Mouse (Mus musculus): ENCODE results near the gene Syn3. TPM values are rescaled to one million over a fixed set of nuclear protein-coding genes. Genes with fewer than 3 reads are reported as not detected.
"Not testable (repeated sequence)": the region's sequence is repeated elsewhere in the genome, so short reads cannot be mapped to it uniquely, and the experiment has no call there.

Gene Syn3
- polyA plus RNA-seq, 1 experiment from 2014 or later, result 14.7 TPM

DNA sequence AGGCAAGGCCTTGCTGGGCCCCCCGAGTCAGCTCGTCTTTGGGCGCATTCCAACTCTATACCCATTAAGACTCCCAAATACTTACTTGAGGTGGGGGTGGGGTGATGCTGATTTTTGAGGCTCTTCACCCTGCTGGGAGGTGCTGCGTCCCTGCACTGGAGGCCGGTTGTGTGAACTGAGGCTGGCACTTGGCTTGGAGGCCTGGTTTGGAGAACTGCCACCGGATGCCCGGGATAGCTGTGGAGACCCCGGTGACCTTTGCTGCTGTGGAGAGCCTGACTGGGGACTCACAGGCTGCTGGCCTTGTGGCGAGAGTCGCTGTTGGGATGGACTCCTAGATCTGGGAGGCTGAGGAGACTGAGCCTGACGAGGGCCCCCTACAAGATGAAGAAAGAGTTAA is 441.4 kb downstream of the Syn3 start:
- 84% methylated on average over 11 of the region's 11 CpGs for WGBS
- H3K36me3 ChIP-seq, result peaks cover 55% of the 10 kb centered on the region
- H3K9me3 ChIP-seq, result no peaks in the 10 kb centered on the region
- no peaks in the 10 kb centered on the region for H3K27me3 ChIP-seq
- H3K4me1 ChIP-seq (replicated peaks), result no peaks in the 10 kb centered on the region
- H3K4me2 ChIP-seq, result no peak overlapping the region
- no peak for ATAC-seq (ENCODE audit: low read depth)
- no peak overlapping the region for H3K4me3 ChIP-seq
- H3K9ac ChIP-seq, result no peak overlapping the region
- no peak overlapping the region for H3K27ac ChIP-seq (replicated peaks)

DNA sequence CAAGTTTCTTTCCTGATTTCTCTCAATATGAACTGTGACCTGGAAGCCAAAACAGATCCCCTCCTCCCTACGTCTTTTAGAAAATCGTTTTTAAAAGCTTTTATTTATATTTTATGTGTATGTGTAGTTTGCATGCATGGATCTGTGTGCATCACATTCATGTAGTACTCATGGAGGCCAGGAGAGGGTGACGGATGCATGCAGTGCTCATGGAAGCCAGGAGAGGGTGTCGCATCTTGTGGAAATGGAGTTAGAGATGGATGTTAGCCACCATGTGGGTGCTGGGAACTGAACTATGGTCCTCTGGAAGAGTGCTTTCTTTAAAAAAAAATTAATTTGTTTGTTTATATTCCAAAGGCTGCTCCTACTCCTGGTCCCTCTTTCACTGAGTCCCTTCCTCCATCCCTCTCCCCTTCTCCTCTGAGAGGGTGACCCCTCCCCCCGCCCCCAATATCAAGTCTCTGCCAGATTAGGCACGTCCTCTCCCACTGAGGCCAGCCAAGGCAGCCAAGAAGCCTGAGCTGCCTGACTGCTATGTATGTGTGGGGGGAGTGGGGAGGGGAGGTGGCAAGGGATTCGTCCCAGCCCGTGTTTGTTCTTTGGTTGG is 442.3 kb downstream of the Syn3 start:
- no peak overlapping the region for H3K9ac ChIP-seq
- no peaks in the 10 kb centered on the region for H3K4me1 ChIP-seq (replicated peaks)
- ATAC-seq (ENCODE audit: low read depth), result no peak
- no peak overlapping the region for H3K4me3 ChIP-seq
- H3K27me3 ChIP-seq, result no peaks in the 10 kb centered on the region
- no peaks in the 10 kb centered on the region for H3K9me3 ChIP-seq
- peaks cover 48% of the 10 kb centered on the region for H3K36me3 ChIP-seq
- no peak overlapping the region for H3K4me2 ChIP-seq
- WGBS, result 91% methylated on average over 8 of the region's 8 CpGs
- H3K27ac ChIP-seq (replicated peaks), result no peak overlapping the region

GRCm38 (mm10) chr10:86052818-86053522 is 445.7 kb downstream of the Syn3 start:
- no peak for ATAC-seq (ENCODE audit: low read depth)
- no peak overlapping the region for H3K27ac ChIP-seq (replicated peaks)
- no peaks in the 10 kb centered on the region for H3K9me3 ChIP-seq
- H3K4me2 ChIP-seq, result no peak overlapping the region
- no peaks in the 10 kb centered on the region for H3K4me1 ChIP-seq (replicated peaks)
- 79% methylated on average over 10 of the region's 10 CpGs for WGBS
- H3K9ac ChIP-seq, result no peak overlapping the region
- H3K27me3 ChIP-seq, result no peaks in the 10 kb centered on the region
- H3K4me3 ChIP-seq, result no peak overlapping the region
- peaks cover 56% of the 10 kb centered on the region for H3K36me3 ChIP-seq

GRCm38 (mm10) chr10:86050522-86050921 is 448.2 kb downstream of the Syn3 start:
- H3K4me3 ChIP-seq, result no peak overlapping the region
- peaks cover 45% of the 10 kb centered on the region for H3K36me3 ChIP-seq
- H3K27me3 ChIP-seq, result no peaks in the 10 kb centered on the region
- H3K9me3 ChIP-seq, result no peaks in the 10 kb centered on the region
- H3K4me2 ChIP-seq, result no peak overlapping the region
- no peak for ATAC-seq (ENCODE audit: low read depth)
- no peak overlapping the region for H3K9ac ChIP-seq
- H3K27ac ChIP-seq (replicated peaks), result no peak overlapping the region
- WGBS, result 17% methylated on average over 2 of the region's 2 CpGs
- H3K4me1 ChIP-seq (replicated peaks), result no peaks in the 10 kb centered on the region

DNA sequence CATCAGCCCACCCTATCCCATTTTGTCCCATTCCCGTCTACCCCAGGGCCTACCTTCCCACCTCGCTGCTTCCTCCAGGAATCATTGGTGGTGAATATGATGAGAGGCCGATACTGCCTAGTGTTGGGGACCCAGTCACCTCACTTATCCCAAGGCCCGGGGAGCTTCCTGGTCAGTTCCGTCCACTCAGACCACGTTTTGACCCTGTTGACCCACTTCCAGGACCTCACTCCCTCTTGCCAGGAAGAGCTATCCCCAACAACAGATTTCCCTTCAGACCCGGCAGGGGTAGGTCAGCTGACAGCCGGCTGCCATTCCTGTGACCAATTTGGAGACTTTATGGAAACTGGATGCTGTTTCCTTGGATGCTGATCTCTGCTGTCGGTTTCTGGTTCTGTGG is 450.9 kb downstream of the Syn3 start:
- no peak for ATAC-seq (ENCODE audit: low read depth)
- peaks cover 28% of the 10 kb centered on the region for H3K36me3 ChIP-seq
- no peak overlapping the region for H3K4me3 ChIP-seq
- H3K9ac ChIP-seq, result no peak overlapping the region
- WGBS, result 90% methylated on average over 9 of the region's 9 CpGs
- H3K27me3 ChIP-seq, result no peaks in the 10 kb centered on the region
- H3K27ac ChIP-seq (replicated peaks), result no peak overlapping the region
- no peaks in the 10 kb centered on the region for H3K9me3 ChIP-seq
- no peaks in the 10 kb centered on the region for H3K4me1 ChIP-seq (replicated peaks)
- no peak overlapping the region for H3K4me2 ChIP-seq

DNA sequence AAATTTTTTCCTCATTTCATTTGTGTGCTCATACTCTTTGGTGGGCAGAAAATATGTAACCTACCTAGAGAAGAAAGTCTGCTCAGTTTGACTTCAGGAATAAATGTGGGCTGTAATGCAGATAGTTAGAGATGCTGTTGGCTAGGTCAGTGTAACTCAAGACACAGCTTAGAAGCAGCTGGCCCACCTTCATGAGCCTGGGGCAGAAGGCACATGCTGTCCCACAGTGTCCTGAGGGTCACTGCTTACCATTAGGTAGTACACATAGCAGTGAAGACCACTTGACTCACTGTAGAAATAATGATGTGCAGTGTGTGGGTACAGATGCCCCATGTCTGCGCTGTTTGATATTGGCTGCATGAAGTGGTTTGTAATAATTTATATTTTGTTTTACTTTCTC is 452.3 kb downstream of the Syn3 start:
- 95% methylated on average over 1 of the region's 1 CpGs for WGBS
- Histone ChIP-seq H3K9ac (no peak overlapping the region), H3K4me1 (replicated peaks) (no peaks in the 10 kb centered on the region), H3K27me3 (no peaks in the 10 kb centered on the region), H3K4me3 (no peak overlapping the region), H3K9me3 (no peaks in the 10 kb centered on the region), H3K36me3 (peaks cover 28% of the 10 kb centered on the region), H3K27ac (replicated peaks) (no peak overlapping the region), H3K4me2 (no peak overlapping the region)
- no peak for ATAC-seq (ENCODE audit: low read depth)

DNA sequence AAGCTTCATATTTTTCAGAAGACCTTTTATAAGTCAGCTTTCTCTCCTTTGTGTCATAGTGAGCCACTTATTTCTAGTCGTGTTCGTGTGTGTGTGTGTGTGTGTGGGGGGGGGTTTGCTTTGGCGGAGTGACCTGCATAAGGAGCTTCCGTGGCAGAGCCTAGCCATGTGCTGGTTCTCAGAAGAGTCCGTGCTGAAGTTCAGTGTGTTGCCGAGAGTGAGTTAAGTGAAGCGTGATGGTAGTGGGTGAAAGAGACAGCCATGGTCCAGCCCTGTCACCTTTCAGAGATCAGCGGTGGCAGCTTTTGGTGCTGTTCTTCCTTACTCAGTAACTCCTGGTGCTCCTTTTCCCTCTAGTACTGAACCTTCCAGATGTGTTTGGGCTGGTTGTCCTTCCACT is 454.6 kb downstream of the Syn3 start:
- 88% methylated on average over 8 of the region's 8 CpGs for WGBS
- no peak overlapping the region for H3K27ac ChIP-seq (replicated peaks)
- H3K4me3 ChIP-seq, result no peak overlapping the region
- H3K9me3 ChIP-seq, result no peaks in the 10 kb centered on the region
- no peak for ATAC-seq (ENCODE audit: low read depth)
- H3K4me2 ChIP-seq, result no peak overlapping the region
- H3K27me3 ChIP-seq, result no peaks in the 10 kb centered on the region
- H3K9ac ChIP-seq, result no peak overlapping the region
- H3K36me3 ChIP-seq, result peaks cover 28% of the 10 kb centered on the region
- no peaks in the 10 kb centered on the region for H3K4me1 ChIP-seq (replicated peaks)

DNA sequence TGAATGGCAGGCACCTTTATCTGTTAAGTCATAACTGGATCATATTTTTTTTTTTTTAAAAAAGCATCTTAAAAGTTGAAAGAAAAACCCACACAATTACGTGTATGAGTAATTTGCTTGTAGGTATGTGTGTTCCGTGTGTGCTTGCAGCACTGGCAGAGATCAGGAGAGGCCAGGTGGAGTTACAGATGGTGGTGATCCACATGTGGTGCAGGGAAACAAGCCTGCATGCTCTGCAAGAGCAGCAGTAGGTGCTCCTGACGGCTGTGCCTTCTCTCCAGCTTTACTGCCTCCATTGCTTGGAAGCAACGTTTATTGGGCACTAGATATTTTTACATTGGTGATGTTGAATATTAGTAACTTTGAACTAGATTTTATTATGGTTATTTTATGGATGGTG is 455.0 kb downstream of the Syn3 start:
- Histone ChIP-seq H3K9ac (no peak overlapping the region), H3K27ac (replicated peaks) (no peak overlapping the region), H3K4me3 (no peak overlapping the region), H3K9me3 (no peaks in the 10 kb centered on the region), H3K4me1 (replicated peaks) (no peaks in the 10 kb centered on the region), H3K36me3 (peaks cover 28% of the 10 kb centered on the region), H3K4me2 (no peak overlapping the region), H3K27me3 (no peaks in the 10 kb centered on the region)
- WGBS, result 80% methylated on average over 4 of the region's 4 CpGs
- ATAC-seq (ENCODE audit: low read depth), result no peak

- H3K4me1 ChIP-seq (replicated peaks), result 0 out of 2 replicates have a peak, but pooled peaks cover 4% of the 10 kb centered on the region
- no peaks in the 10 kb centered on the region for H3K9me3 ChIP-seq
- no peak overlapping the region for H3K4me3 ChIP-seq
- H3K4me2 ChIP-seq, result no peak overlapping the region
- H3K27me3 ChIP-seq, result no peaks in the 10 kb centered on the region
- H3K36me3 ChIP-seq, result peaks cover 18% of the 10 kb centered on the region
- no peak overlapping the region for H3K27ac ChIP-seq (replicated peaks)
- no peak for ATAC-seq (ENCODE audit: low read depth)
- H3K9ac ChIP-seq, result no peak overlapping the region
- 63% methylated on average over 2 of the region's 2 CpGs for WGBS
Measured at GRCm38 (mm10) chr10:86034007-86034728, 464.5 kb downstream of the Syn3 start.

GRCm38 (mm10) chr10:86032517-86032916 is 466.2 kb downstream of the Syn3 start:
- Histone ChIP-seq H3K4me3 (no peak overlapping the region), H3K36me3 (peaks cover 14% of the 10 kb centered on the region), H3K27ac (replicated peaks) (no peak overlapping the region), H3K27me3 (no peaks in the 10 kb centered on the region), H3K4me2 (no peak overlapping the region), H3K9me3 (no peaks in the 10 kb centered on the region), H3K9ac (no peak overlapping the region), H3K4me1 (replicated peaks) (0 out of 2 replicates have a peak, but pooled peaks cover 4% of the 10 kb centered on the region)
- WGBS, result 68% methylated on average over 3 of the region's 3 CpGs
- no peak for ATAC-seq (ENCODE audit: low read depth)

- H3K27me3 ChIP-seq, result no peaks in the 10 kb centered on the region
- H3K4me1 ChIP-seq (replicated peaks), result 0 out of 2 replicates have a peak, but pooled peaks cover 4% of the 10 kb centered on the region
- H3K9ac ChIP-seq, result no peak overlapping the region
- 92% methylated on average over 7 of the region's 7 CpGs for WGBS
- no peak for ATAC-seq (ENCODE audit: low read depth)
- no peaks in the 10 kb centered on the region for H3K9me3 ChIP-seq
- no peak overlapping the region for H3K27ac ChIP-seq (replicated peaks)
- H3K4me2 ChIP-seq, result no peak overlapping the region
- peaks cover 13% of the 10 kb centered on the region for H3K36me3 ChIP-seq
- H3K4me3 ChIP-seq, result no peak overlapping the region
Measured at GRCm38 (mm10) chr10:86030743-86031142, 468.0 kb downstream of the Syn3 start.

- not testable (repeated sequence) for H3K4me2 ChIP-seq; H3K4me1 ChIP-seq (replicated peaks); H3K9me3 ChIP-seq; H3K36me3 ChIP-seq; ATAC-seq (ENCODE audit: low read depth); H3K4me3 ChIP-seq; H3K27me3 ChIP-seq; H3K27ac ChIP-seq (replicated peaks); H3K9ac ChIP-seq
- 91% methylated on average over 1 of the region's 1 CpGs for WGBS
Measured at GRCm38 (mm10) chr10:86026807-86027206, 471.9 kb downstream of the Syn3 start.

Measured in neural tube, embryonic 13.5 days (tissue).